Mouse (Mus musculus) mouse embryonic stem cell (cell line): ENCODE measurements around the gene 1700007K13Rik.
"Not testable (repeated sequence)": the region's sequence is repeated elsewhere in the genome, so short reads cannot be mapped to it uniquely, and the experiment has no call there.

Experiments
- in situ Hi-C, 2 experiments: fragments of 300-500 bp; cut with MboI; formaldehyde crosslinking; loops; 1 replicate in 1 of 2; 3 replicates in 1 of 2; pipeline ENCODE4 v1.14.3; 2019 to 2020; ENCODE audit warnings: low sequenced_read_pairs in 2 of 2, low pct_unique_long_range_greater_than_20kb in 1 of 2, mixed read lengths in 1 of 2; ENCODE audit not compliant: unreplicated experiment in 1 of 2

The 1700007K13Rik gene

GRCm38 (mm10) chr2:28477993-28478392, 11.9 kb upstream of the 1700007K13Rik start:
- in situ Hi-C loops = not testable (repeated sequence)

GRCm38 (mm10) chr2:28472011-28472410, 5.9 kb upstream of the 1700007K13Rik start:
- in situ Hi-C loops = not testable (repeated sequence)

GRCm38 (mm10) chr2:28470591-28470990, 4.5 kb upstream of the 1700007K13Rik start:
- in situ Hi-C loops = no loop called here

GRCm38 (mm10) chr2:28469461-28469860, 3.3 kb upstream of the 1700007K13Rik start:
- in situ Hi-C loops = no loop called here

- in situ Hi-C loops = no loop called here
Measured at GRCm38 (mm10) chr2:28468486-28469225, 2.5 kb upstream of the 1700007K13Rik start.

- in situ Hi-C loops = no loop called here
Measured at GRCm38 (mm10) chr2:28467860-28468485, 1.8 kb upstream of the 1700007K13Rik start, which contains the start of gene Mrps2. TSS of gene Mrps2 (plus strand) at chr2:28468066.

- in situ Hi-C loops = no loop called here
Measured at GRCm38 (mm10) chr2:28464919-28465318, 1.2 kb downstream of the 1700007K13Rik start.

GRCm38 (mm10) chr2:28463919-28464318, 2.2 kb downstream of the 1700007K13Rik start:
- in situ Hi-C loops = no loop called here

GRCm38 (mm10) chr2:28456616-28457015, 9.5 kb downstream of the 1700007K13Rik start:
- in situ Hi-C loops = no loop called here

- in situ Hi-C loops = no loop called here
Measured at GRCm38 (mm10) chr2:28453539-28453938, 12.6 kb downstream of the 1700007K13Rik start.

GRCm38 (mm10) chr2:28451663-28452062, 14.5 kb downstream of the 1700007K13Rik start:
- in situ Hi-C loops = no loop called here

GRCm38 (mm10) chr2:28447315-28447670, 18.8 kb downstream of the 1700007K13Rik start:
- in situ Hi-C loops = no loop called here

GRCm38 (mm10) chr2:28446515-28447314, 19.4 kb downstream of the 1700007K13Rik start, which contains the start of gene Ppp1r26:
TSS of gene Ppp1r26 (plus strand) at chr2:28446800.
- in situ Hi-C loops = no loop called here

- in situ Hi-C loops = no loop called here
Measured at GRCm38 (mm10) chr2:28446181-28446514, 20.0 kb downstream of the 1700007K13Rik start.

GRCm38 (mm10) chr2:28445082-28445481, 21.1 kb downstream of the 1700007K13Rik start:
- in situ Hi-C loops = no loop called here

- in situ Hi-C loops = no loop called here
Measured at GRCm38 (mm10) chr2:28440842-28441241, 25.3 kb downstream of the 1700007K13Rik start.

GRCm38 (mm10) chr2:28435401-28435800, 30.7 kb downstream of the 1700007K13Rik start:
- in situ Hi-C loops = no loop called here

GRCm38 (mm10) chr2:28433512-28433911, 32.6 kb downstream of the 1700007K13Rik start:
- in situ Hi-C loops = no loop called here

GRCm38 (mm10) chr2:28432811-28433210, 33.3 kb downstream of the 1700007K13Rik start:
- in situ Hi-C loops = no loop called here
